Mouse (Mus musculus) G1E (cell line): ENCODE data around the gene Fblim1.

Source experiments
- CTCF ChIP-seq: IDR thresholded peaks from 2 replicates; pipeline ENCODE4 v1.5.1; 2012; ENCODE audit warnings: low read depth, low read length, inconsistent platforms, mixed read lengths
- GATA1 ChIP-seq: IDR thresholded peaks from 2 replicates; pipeline ENCODE4 v1.6.1; 2012; ENCODE audit warnings: borderline replicate concordance, low read length, inconsistent platforms, mixed read lengths
- GATA2 ChIP-seq: IDR thresholded peaks from 2 replicates; pipeline ENCODE4 v1.6.1; 2012; ENCODE audit warnings: low read depth, low read length, inconsistent platforms, borderline replicate concordance
- POLR2AphosphoS5 ChIP-seq: IDR thresholded peaks from 2 replicates; pipeline ENCODE4 v1.6.1; 2012; ENCODE audit warnings: low read depth, low read length, inconsistent platforms; ENCODE audit not compliant: insufficient replicate concordance
- TAL1 ChIP-seq: conservative IDR thresholded peaks from 2 replicates; pipeline ENCODE4 v1.6.1; 2012; ENCODE audit warnings: low read depth, low read length, inconsistent platforms, mixed read lengths

DNA sequence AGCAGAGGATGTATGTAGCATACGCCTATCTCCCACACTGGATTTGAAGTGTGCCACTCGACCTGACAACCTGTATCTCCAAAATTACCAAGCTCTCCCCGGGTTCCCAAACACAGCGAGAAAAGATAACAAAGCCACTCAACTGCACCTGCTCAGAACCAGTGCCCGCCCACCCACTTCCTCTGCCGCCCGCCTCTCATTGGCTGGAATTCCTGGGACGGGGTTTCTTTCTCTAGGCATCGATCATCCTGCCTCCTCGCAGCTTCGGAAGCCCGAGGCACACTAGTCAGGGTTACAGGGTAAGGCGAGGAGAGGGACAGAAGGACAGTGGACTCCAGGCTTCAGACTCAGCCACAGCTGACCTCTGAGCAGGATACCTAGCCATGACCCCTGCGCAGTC is 22.8 kb upstream of the Fblim1 start:
- TF ChIP-seq CTCF (no peak), GATA1 (no peak), TAL1 (no peak), POLR2AphosphoS5 (no peak), GATA2 (no peak)
